Comparison of ENCODE assay signal across 33 mouse cellular contexts in genomic region chr5:144984839-144985238, GRCm38 (mm10). TPM values are rescaled to one million over a fixed set of nuclear protein-coding genes. Genes with fewer than 3 reads are reported as not detected.
DNase-seq lines count a peak whose midpoint lies in the region; ATAC-seq and TF ChIP-seq lines count a peak whose summit lies in the region.
"Had no signal": no experiment of that assay in that cellular context is flagged by ENCODE, and none has a peak within 500 bp of the region (broad histone marks: within the 10 kb centered on the region; RNA-seq: fewer than 3 reads in every experiment).

No protein-coding gene starts in this region.

- no peak for ATAC-seq in forebrain, postnatal 0 days
- no peak for ATAC-seq in forebrain, embryonic 14.5 days
- ATAC-seq in kidney, postnatal 0 days (replicated peaks; ENCODE audit: low FRiP score, low read depth), result no peak
- no peak for ATAC-seq in lung, postnatal 0 days
- ATAC-seq: inflammation-experienced regulatory T-cells, adult 6 months; midbrain, embryonic 16.5 days had no signal

- no peaks in the 10 kb centered on the region for H3K27me3 ChIP-seq in forebrain, postnatal 0 days (ENCODE audit: insufficient read depth, low read length)
- H3K27me3 ChIP-seq in forebrain, embryonic 14.5 days (replicated peaks; ENCODE audit: control insufficient read depth, insufficient read depth, low read length), result no peaks in the 10 kb centered on the region
- no peaks in the 10 kb centered on the region for H3K27me3 ChIP-seq in kidney, postnatal 0 days (ENCODE audit: insufficient read depth, low read length)
- no peaks in the 10 kb centered on the region for H3K27me3 ChIP-seq in lung, postnatal 0 days (replicated peaks; ENCODE audit: insufficient read depth, low read length)
- H3K27me3 ChIP-seq in small intestine, adult 2 months (ENCODE audit: control insufficient read depth, insufficient read depth, low read length), result no peaks in the 10 kb centered on the region
- H3K27me3 ChIP-seq: heart, embryonic 12.5 days; hindbrain, embryonic 13.5 days; lung, embryonic 15.5 days had no signal

- no peak for TF ChIP-seq EP300 in lung, postnatal 0 days (IDR thresholded peaks at IDR 0.05)

- no peak overlapping the region for H3K4me2 ChIP-seq in forebrain, postnatal 0 days (ENCODE audit: low read depth)
- H3K4me2 ChIP-seq in forebrain, embryonic 14.5 days (ENCODE audit: low read length), result no peak overlapping the region
- no peak overlapping the region for H3K4me2 ChIP-seq in kidney, postnatal 0 days (ENCODE audit: low read length)
- H3K4me2 ChIP-seq in lung, postnatal 0 days (replicated peaks; ENCODE audit: low read depth, low read length), result no peak overlapping the region
- H3K4me2 ChIP-seq: heart, embryonic 12.5 days; hindbrain, embryonic 13.5 days; lung, embryonic 15.5 days had no signal

- no peaks in the 10 kb centered on the region for H3K9me3 ChIP-seq in forebrain, postnatal 0 days (ENCODE audit: low read length)
- 0 out of 2 replicates have a peak, but pooled peaks cover 2% of the 10 kb centered on the region for H3K9me3 ChIP-seq in forebrain, embryonic 14.5 days (replicated peaks; ENCODE audit: control insufficient read depth, low read length)
- no peaks in the 10 kb centered on the region for H3K9me3 ChIP-seq in kidney, postnatal 0 days (replicated peaks; ENCODE audit: low read length)
- H3K9me3 ChIP-seq in lung, postnatal 0 days (ENCODE audit: low read length), result no peaks in the 10 kb centered on the region

- no peak for TF ChIP-seq POLR2A in small intestine, adult 2 months (IDR thresholded peaks at IDR 0.05; ENCODE audit: low read depth, low read length)

- H3K9ac ChIP-seq in forebrain, postnatal 0 days, result no peak overlapping the region
- H3K9ac ChIP-seq in forebrain, embryonic 14.5 days (ENCODE audit: low read length), result no peak overlapping the region
- H3K9ac ChIP-seq in kidney, postnatal 0 days (ENCODE audit: low read depth, low read length), result no peak overlapping the region
- H3K9ac ChIP-seq in lung, postnatal 0 days (replicated peaks; ENCODE audit: low read depth), result no peak overlapping the region
- H3K9ac ChIP-seq: heart, embryonic 12.5 days; hindbrain, embryonic 13.5 days; lung, embryonic 15.5 days had no signal

- TF ChIP-seq CTCF in forebrain, postnatal 0 days (IDR thresholded peaks at IDR 0.05; ENCODE audit: low read depth), result peak; percentile 30; the same call in 1 of the 2 replicates
- TF ChIP-seq CTCF in kidney, postnatal 0 days (IDR thresholded peaks at IDR 0.05; ENCODE audit: low read depth), result peak; percentile 45; the same call in 1 of the 2 replicates
- TF ChIP-seq CTCF in lung, postnatal 0 days (IDR thresholded peaks at IDR 0.05), result peak; percentile 42; the same call in 1 of the 2 replicates
- peak; percentile 27; the same call in 1 of the 2 replicates for TF ChIP-seq CTCF in small intestine, adult 2 months (IDR thresholded peaks at IDR 0.05; ENCODE audit: extremely low read depth, insufficient read length, insufficient replicate concordance, low read depth, low read length)

- WGBS in forebrain, postnatal 0 days, result 93% methylated on average over 5 of the region's 5 CpGs
- 93% methylated on average over 5 of the region's 5 CpGs for WGBS in forebrain, embryonic 14.5 days
- whole genome bisulfite sequencing in kidney, postnatal 0 days, result 97% methylated on average over 5 of the region's 5 CpGs
- WGBS in lung, postnatal 0 days, result 91% methylated on average over 5 of the region's 5 CpGs
- 98% methylated on average over 5 of the region's 5 CpGs for WGBS in small intestine, adult 2 months

- H3K4me3 ChIP-seq in forebrain, postnatal 0 days (ENCODE audit: low read depth, low read length), result no peak overlapping the region
- H3K4me3 ChIP-seq in forebrain, embryonic 14.5 days (ENCODE audit: low read depth, low read length), result no peak overlapping the region
- H3K4me3 ChIP-seq in kidney, postnatal 0 days (replicated peaks; ENCODE audit: low read depth, low read length), result no peak overlapping the region
- no peak overlapping the region for H3K4me3 ChIP-seq in lung, postnatal 0 days (ENCODE audit: low read depth, low read length)
- H3K4me3 ChIP-seq in small intestine, adult 2 months (ENCODE audit: low read depth, low read length), result no peak overlapping the region
- H3K4me3 ChIP-seq: heart, embryonic 12.5 days; hindbrain, embryonic 13.5 days; limb, embryonic 10.5 days; lung, embryonic 15.5 days had no signal

- H3K36me3 ChIP-seq in forebrain, postnatal 0 days (ENCODE audit: insufficient read depth), result no peaks in the 10 kb centered on the region
- H3K36me3 ChIP-seq in forebrain, embryonic 14.5 days (ENCODE audit: control insufficient read depth, insufficient read depth, low read length), result no peaks in the 10 kb centered on the region
- no peaks in the 10 kb centered on the region for H3K36me3 ChIP-seq in kidney, postnatal 0 days (ENCODE audit: insufficient read depth, low read length)
- no peaks in the 10 kb centered on the region for H3K36me3 ChIP-seq in lung, postnatal 0 days (ENCODE audit: insufficient read depth, low read length)
- no peaks in the 10 kb centered on the region for H3K36me3 ChIP-seq in small intestine, adult 2 months (ENCODE audit: control insufficient read depth, insufficient read depth, low read length)
- H3K36me3 ChIP-seq: heart, embryonic 12.5 days; hindbrain, embryonic 13.5 days; limb, embryonic 10.5 days; lung, embryonic 15.5 days had no signal

- H3K4me1 ChIP-seq in forebrain, postnatal 0 days (ENCODE audit: insufficient read depth), result no peaks in the 10 kb centered on the region
- no peaks in the 10 kb centered on the region for H3K4me1 ChIP-seq in forebrain, embryonic 14.5 days (ENCODE audit: control insufficient read depth, insufficient read depth, low read length)
- H3K4me1 ChIP-seq in kidney, postnatal 0 days (replicated peaks; ENCODE audit: insufficient read depth, low read length), result no peaks in the 10 kb centered on the region
- H3K4me1 ChIP-seq in lung, postnatal 0 days (ENCODE audit: insufficient read depth, low read depth, low read length), result no peaks in the 10 kb centered on the region
- peaks cover 3% of the 10 kb centered on the region; the same call in 1 of the 2 replicates for H3K4me1 ChIP-seq in small intestine, adult 2 months (ENCODE audit: control insufficient read depth, insufficient read depth, insufficient read length, low read length)
- H3K4me1 ChIP-seq: hindbrain, embryonic 13.5 days had no signal

- no peak overlapping the region for H3K27ac ChIP-seq in forebrain, postnatal 0 days (ENCODE audit: low read depth, low read length)
- no peak overlapping the region for H3K27ac ChIP-seq in forebrain, embryonic 14.5 days (ENCODE audit: low read depth, low read length)
- H3K27ac ChIP-seq in kidney, postnatal 0 days, result no peak overlapping the region
- H3K27ac ChIP-seq in lung, postnatal 0 days (ENCODE audit: low read length), result no peak overlapping the region
- H3K27ac ChIP-seq in small intestine, adult 2 months (ENCODE audit: insufficient read depth, low read depth, low read length), result no peak overlapping the region
- H3K27ac ChIP-seq: hindbrain, embryonic 13.5 days; limb, embryonic 10.5 days; lung, embryonic 15.5 days; macrophage had no signal

- no peak for DNase-seq in forebrain, postnatal 0 days
- DNase-seq in forebrain, embryonic 14.5 days (ENCODE audit: low spot score), result no peak
- DNase-seq in kidney, postnatal 0 days (ENCODE audit: low spot score), result no peak
- DNase-seq in kidney, postnatal 36 days, result no peak
- DNase-seq in lung, postnatal 0 days (ENCODE audit: low spot score), result no peak
- no peak for DNase-seq in lung, postnatal 25 days (ENCODE audit: low spot score)
- no peak for DNase-seq in thymus, postnatal 4 days
- DNase-seq: adrenal gland, adult 2 months; cerebellum, adult 18-20 months; cerebellum, postnatal 14 days; gastrocnemius, postnatal 10 days; kidney, adult 9 months; kidney, postnatal 4 days had no signal

RNA-seq across cellular contexts. Expression of gene Smurf1, which starts 19.2 kb away (rescaled TPM):
- 49.2 and 55.5 TPM in 2 replicates for total RNA-seq in forebrain, postnatal 0 days (2014; rRNA removed)
- polyA plus RNA-seq in forebrain, postnatal 0 days (2015; fragmentation: Nextera tagmentation; extraction: Ambion mirVana), result 15.3 and 21.6 TPM in 2 replicates
- 16.5 and 22.7 TPM in 2 replicates for polyA plus RNA-seq in forebrain, embryonic 14.5 days (2014; fragmentation: Nextera tagmentation; extraction: Ambion mirVana)
- polyA plus RNA-seq in kidney, postnatal 0 days (2015; fragmentation: Nextera tagmentation; extraction: Ambion mirVana), result 12.6 and 13.4 TPM in 2 replicates
- polyA plus RNA-seq in lung, postnatal 0 days (2015; fragmentation: Nextera tagmentation; extraction: Ambion mirVana), result 12.5 and 13.2 TPM in 2 replicates
- polyA plus RNA-seq in small intestine, adult 2 months (2012; rRNA removed), result 12.0 and 19.5 TPM in 2 replicates

RNA-seq across cellular contexts. Expression of gene Gm4871, which starts 47.7 kb away (rescaled TPM):
- not detected in 2 replicates for total RNA-seq in forebrain, postnatal 0 days (2014; rRNA removed)
- not detected in 2 replicates for polyA plus RNA-seq in forebrain, postnatal 0 days (2015; fragmentation: Nextera tagmentation; extraction: Ambion mirVana)
- not detected in 2 replicates for polyA plus RNA-seq in forebrain, embryonic 14.5 days (2014; fragmentation: Nextera tagmentation; extraction: Ambion mirVana)
- not detected in 2 replicates for polyA plus RNA-seq in kidney, postnatal 0 days (2015; fragmentation: Nextera tagmentation; extraction: Ambion mirVana)
- not detected in 2 replicates for polyA plus RNA-seq in lung, postnatal 0 days (2015; fragmentation: Nextera tagmentation; extraction: Ambion mirVana)
- not detected in 2 replicates for polyA plus RNA-seq in small intestine, adult 2 months (2012; rRNA removed)
- total RNA-seq: adrenal gland, adult 2 months; adrenal gland, postnatal 4 days; gastrocnemius, postnatal 10 days; granulocyte monocyte progenitor cell, adult 5-6 weeks; heart, postnatal 25 days; layer of hippocampus, postnatal 10 days; left cerebral cortex, adult 8-10 months; liver, adult 2 months had no signal
- polyA plus RNA-seq: adrenal gland, adult 2 months; embryonic facial prominence, embryonic 11.5 days; forebrain, embryonic 11.5 days; heart, embryonic 12.5 days; hindbrain, embryonic 13.5 days; inflammation-experienced regulatory T-cells, adult 6 months; limb, embryonic 10.5 days; liver, adult 2 months; lung, embryonic 15.5 days; macrophage; midbrain, embryonic 16.5 days; neural tube, embryonic 14.5 days; stomach, embryonic 14.5 days; thymus, postnatal 0 days; urinary bladder, adult 2 months had no signal

RNA-seq across cellular contexts. Expression of gene 1700018F24Rik, which starts 58.0 kb away (rescaled TPM):
- total RNA-seq in forebrain, postnatal 0 days (2014; rRNA removed), result not detected in 2 replicates
- polyA plus RNA-seq in forebrain, postnatal 0 days (2015; fragmentation: Nextera tagmentation; extraction: Ambion mirVana), result not detected in 2 replicates
- not detected in 2 replicates for polyA plus RNA-seq in forebrain, embryonic 14.5 days (2014; fragmentation: Nextera tagmentation; extraction: Ambion mirVana)
- polyA plus RNA-seq in kidney, postnatal 0 days (2015; fragmentation: Nextera tagmentation; extraction: Ambion mirVana), result not detected in 2 replicates
- 0.56 and 0.73 TPM in 2 replicates for polyA plus RNA-seq in lung, postnatal 0 days (2015; fragmentation: Nextera tagmentation; extraction: Ambion mirVana)
- not detected in 2 replicates for polyA plus RNA-seq in small intestine, adult 2 months (2012; rRNA removed)
- total RNA-seq: adrenal gland, adult 2 months; adrenal gland, postnatal 4 days; gastrocnemius, postnatal 10 days; granulocyte monocyte progenitor cell, adult 5-6 weeks; heart, postnatal 25 days; layer of hippocampus, postnatal 10 days; left cerebral cortex, adult 8-10 months; liver, adult 2 months had no signal
- polyA plus RNA-seq: adrenal gland, adult 2 months; embryonic facial prominence, embryonic 11.5 days; forebrain, embryonic 11.5 days; heart, embryonic 12.5 days; hindbrain, embryonic 13.5 days; inflammation-experienced regulatory T-cells, adult 6 months; limb, embryonic 10.5 days; liver, adult 2 months; macrophage; midbrain, embryonic 16.5 days; neural tube, embryonic 14.5 days; stomach, embryonic 14.5 days; thymus, postnatal 0 days; urinary bladder, adult 2 months had no signal
